Mouse (Mus musculus) heart, adult 2 months (tissue): Measurements from ENCODE around the gene F930015N05Rik. TPM values are rescaled to one million over a fixed set of nuclear protein-coding genes. Genes with fewer than 3 reads are reported as not detected.
A peak's percentile ranks its signal among the peaks of the same experiment; 100 is the strongest.

Experiments
- DNase-seq, 2 experiments: peaks; one replicate each; pipeline ENCODE4 v3.0.0; 2021
- H3K27ac ChIP-seq: fragments of 200-600 bp; 2 replicates; pipeline ENCODE4 v1.8.1; 2022
- H3K27me3 ChIP-seq: fragments of 200-500 bp; 2 replicates; pipeline ENCODE4 v1.6.1; 2012; ENCODE audit warnings: mild to moderate bottlenecking, low read length, inconsistent platforms, mixed read lengths; ENCODE audit not compliant: control insufficient read depth, insufficient read depth
- H3K36me3 ChIP-seq: fragments of 200-500 bp; 2 replicates; pipeline ENCODE4 v1.6.1; 2012; ENCODE audit warnings: low read length, inconsistent platforms; ENCODE audit not compliant: control insufficient read depth, insufficient read depth
- H3K4me1 ChIP-seq: fragments of 200-500 bp; 2 replicates; pipeline ENCODE4 v1.6.1; 2011; ENCODE audit warnings: low read length; ENCODE audit not compliant: control insufficient read depth, insufficient read depth
- H3K4me3 ChIP-seq: fragments of 200-600 bp; 2 replicates; pipeline ENCODE4 v1.8.1; 2022
- H3K79me2 ChIP-seq: fragments of 200-500 bp; replicated peaks from 2 replicates; pipeline ENCODE4 v1.6.1; 2012; ENCODE audit warnings: mild to moderate bottlenecking, inconsistent platforms, low read length, moderate library complexity, mixed read lengths; ENCODE audit not compliant: control insufficient read depth, insufficient read depth
- H3K9ac ChIP-seq: fragments of 200-500 bp; 2 replicates; pipeline ENCODE4 v1.6.1; 2012; ENCODE audit warnings: low read depth, mild to moderate bottlenecking, control low read depth, inconsistent platforms, low read length, mixed read lengths
- CTCF ChIP-seq: fragments of 200-600 bp; IDR thresholded peaks from 2 replicates; pipeline ENCODE4 v1.8.1; 2022; ENCODE audit warnings: antibody characterized with exemption, mild to moderate bottlenecking, moderate library complexity
- EP300 ChIP-seq: fragments of 200-500 bp; IDR thresholded peaks from 2 replicates; pipeline ENCODE4 v1.6.1; 2011; ENCODE audit warnings: low read depth, low read length, control low read depth; ENCODE audit not compliant: insufficient read depth
- POLR2A ChIP-seq: fragments of 200-500 bp; IDR thresholded peaks from 2 replicates; pipeline ENCODE4 v1.6.1; 2011; ENCODE audit warnings: mild to moderate bottlenecking, low read depth, low read length, control low read depth; ENCODE audit not compliant: insufficient read depth
- whole genome bisulfite sequencing: fragments of 180-500 bp; shearing (Covaris S2); methylation state at CpG from one replicate; pipeline ENCODE4 v1.1.7; 2018; 5-methylcytosine and 5-hydroxymethylcytosine counted together
- intact Hi-C: fragments of 180-260 bp; cut with DNase I; formaldehyde crosslinking; loops from one replicate; pipeline ENCODE4 v1.15.1; 2025
- polyA plus RNA-seq: library from polyadenylated mRNA; depleted of rRNA; stranded (reverse); fragments of >200 nt; gene quantifications from 2 replicates; pipeline ENCODE4 v1.2.3, GENCODE M21; 2012
- total RNA-seq, 2 experiments: library from RNA; stranded (reverse); gene quantifications; 2 replicates each; pipeline ENCODE4 v1.2.3; 2021

Gene F930015N05Rik
- total and polyA plus RNA-seq, 3 experiments: 0.20 TPM; not detected in 1

DNA sequence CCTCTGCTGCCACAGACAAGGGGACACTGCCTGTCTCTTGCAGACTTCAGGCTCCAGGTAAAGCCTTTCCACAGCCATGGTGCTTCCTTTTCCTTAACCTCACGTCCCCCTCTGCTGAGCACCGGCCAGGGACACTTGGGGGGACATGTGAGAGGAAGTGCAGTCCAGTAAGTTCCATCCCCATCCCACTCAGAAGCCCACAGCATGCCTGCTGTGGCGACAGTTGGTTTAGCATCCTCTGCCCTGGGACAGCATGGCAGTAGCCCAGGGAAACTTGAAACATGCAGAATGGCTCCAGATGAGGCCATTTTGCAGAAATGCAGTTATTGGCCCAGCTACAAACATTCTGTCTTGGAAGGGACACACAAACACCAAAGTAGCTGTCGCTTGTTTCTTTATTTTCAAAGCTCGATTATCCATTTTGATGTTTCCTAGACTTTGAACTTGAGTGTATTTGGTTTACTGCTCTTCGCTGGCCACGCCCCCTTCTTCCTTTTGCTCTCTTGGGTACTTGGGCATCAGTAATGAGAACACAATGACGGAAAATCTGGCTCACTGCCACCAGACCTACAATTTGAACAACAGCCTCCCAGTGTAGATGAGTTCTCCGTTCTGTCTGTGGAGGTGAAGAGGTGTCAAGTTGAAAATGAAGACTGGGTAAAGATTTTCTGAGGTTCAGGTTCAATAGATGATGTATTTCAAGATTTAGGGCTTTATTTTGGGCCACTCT is 12.3 kb upstream of the F930015N05Rik start:
- no peaks in the 10 kb centered on the region for H3K79me2 ChIP-seq
- no peak overlapping the region for H3K9ac ChIP-seq
- no peaks in the 10 kb centered on the region for H3K36me3 ChIP-seq
- no peaks in the 10 kb centered on the region for H3K27me3 ChIP-seq
- intact Hi-C loops: no loop called here
- TF ChIP-seq POLR2A: no peak
- no peak for TF ChIP-seq CTCF
- no peak for TF ChIP-seq EP300
- no peaks in the 10 kb centered on the region for H3K4me1 ChIP-seq
- H3K4me3 ChIP-seq: no peak overlapping the region
- 67% methylated on average over 9 of the region's 9 CpGs for WGBS
- no peak for DNase-seq
- H3K27ac ChIP-seq: no peak overlapping the region

DNA sequence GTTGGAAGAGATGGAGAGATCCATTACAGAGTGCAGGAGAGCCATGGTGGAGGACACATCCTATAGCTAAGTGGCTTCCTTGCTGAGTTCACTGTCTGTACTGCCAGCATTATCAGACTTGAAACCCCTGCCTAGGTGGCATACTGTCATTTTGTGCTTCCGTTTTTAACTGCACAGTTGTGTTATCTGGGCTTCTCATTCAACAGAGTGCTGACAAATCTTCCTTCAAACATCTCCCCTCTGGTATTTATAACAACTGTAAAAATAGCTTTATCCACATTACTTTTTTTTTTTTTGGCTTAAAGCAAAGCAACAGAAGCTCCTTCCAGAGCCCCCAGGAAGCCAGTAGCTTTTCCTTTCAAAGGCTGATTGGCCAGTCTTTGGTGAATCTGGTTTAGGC is 8.8 kb upstream of the F930015N05Rik start:
- no peaks in the 10 kb centered on the region; the same call in 1 of the 2 replicates for H3K27me3 ChIP-seq
- intact Hi-C loops: no loop called here
- H3K36me3 ChIP-seq: no peaks in the 10 kb centered on the region
- H3K4me3 ChIP-seq: no peak overlapping the region
- no peaks in the 10 kb centered on the region for H3K79me2 ChIP-seq
- no peak overlapping the region for H3K9ac ChIP-seq
- WGBS: 61% methylated on average over 1 of the region's 1 CpGs
- TF ChIP-seq CTCF (no peak), POLR2A (no peak), EP300 (no peak)
- H3K4me1 ChIP-seq: no peaks in the 10 kb centered on the region; the same call in 1 of the 2 replicates
- no peak for DNase-seq
- no peak overlapping the region for H3K27ac ChIP-seq

DNA sequence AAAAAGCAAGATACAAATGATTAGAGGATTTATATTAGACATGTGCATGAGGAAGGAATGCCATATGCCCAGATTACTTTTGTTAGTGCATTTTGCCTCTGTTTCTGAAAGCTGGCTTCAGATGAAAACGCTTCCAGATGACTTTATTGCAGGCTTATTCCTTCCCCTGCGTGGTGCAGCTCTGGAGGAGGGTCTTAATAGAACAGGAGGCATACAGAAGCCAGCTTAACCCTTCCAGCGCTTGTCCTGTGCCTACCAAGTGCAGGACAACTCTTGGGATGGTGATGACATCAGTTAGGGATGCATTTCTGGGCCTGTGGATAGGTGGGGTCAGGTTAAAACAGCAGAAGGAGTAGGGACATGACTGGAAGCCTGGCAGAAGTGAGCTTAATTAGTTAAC is 6.2 kb upstream of the F930015N05Rik start:
- Histone ChIP-seq H3K27ac (no peak overlapping the region), H3K4me1 (no peaks in the 10 kb centered on the region; the same call in 1 of the 2 replicates), H3K79me2 (no peaks in the 10 kb centered on the region), H3K36me3 (no peaks in the 10 kb centered on the region), H3K4me3 (no peak overlapping the region), H3K9ac (no peak overlapping the region), H3K27me3 (no peaks in the 10 kb centered on the region; the same call in 1 of the 2 replicates)
- intact Hi-C loops: loop anchor here (2.0 to 5.0 kb wide), 2 partner anchors 275 to 522 kb away; no protein-coding TSS in a partner anchor
- no peak for DNase-seq
- whole genome bisulfite sequencing: 50% methylated on average over 3 of the region's 3 CpGs
- TF ChIP-seq CTCF (no peak), EP300 (no peak)

DNA sequence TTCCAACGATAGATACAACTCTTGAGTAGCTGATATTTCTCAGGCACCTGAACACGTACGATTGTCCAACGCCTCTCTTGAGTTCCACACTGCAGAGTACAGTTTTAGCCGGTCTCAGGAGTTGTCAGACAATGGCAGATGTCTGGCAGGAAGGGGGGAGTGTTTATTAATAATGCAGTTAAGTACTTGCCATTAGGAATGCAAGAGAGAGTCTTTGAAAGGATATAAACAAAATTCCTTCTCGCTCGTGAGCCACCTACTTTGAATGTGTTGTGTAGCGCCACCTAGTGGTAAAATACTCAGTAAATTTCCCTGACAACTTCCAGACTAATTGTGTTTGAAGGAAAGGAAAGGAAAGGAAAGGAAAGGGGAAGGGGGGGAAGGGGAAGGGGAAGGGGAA is 5.7 kb upstream of the F930015N05Rik start:
- no peaks in the 10 kb centered on the region; the same call in 1 of the 2 replicates for H3K4me1 ChIP-seq
- no peaks in the 10 kb centered on the region for H3K79me2 ChIP-seq
- WGBS: 15% methylated on average over 8 of the region's 8 CpGs
- H3K36me3 ChIP-seq: no peaks in the 10 kb centered on the region
- no peak overlapping the region for H3K4me3 ChIP-seq
- no peaks in the 10 kb centered on the region; the same call in 1 of the 2 replicates for H3K27me3 ChIP-seq
- DNase-seq: no peak
- H3K9ac ChIP-seq: no peak overlapping the region
- intact Hi-C loops: loop anchor here (2.0 to 5.0 kb wide), 2 partner anchors 275 to 521 kb away; no protein-coding TSS in a partner anchor
- TF ChIP-seq POLR2A (no peak), CTCF (peak; percentile 63)
- no peak overlapping the region for H3K27ac ChIP-seq

DNA sequence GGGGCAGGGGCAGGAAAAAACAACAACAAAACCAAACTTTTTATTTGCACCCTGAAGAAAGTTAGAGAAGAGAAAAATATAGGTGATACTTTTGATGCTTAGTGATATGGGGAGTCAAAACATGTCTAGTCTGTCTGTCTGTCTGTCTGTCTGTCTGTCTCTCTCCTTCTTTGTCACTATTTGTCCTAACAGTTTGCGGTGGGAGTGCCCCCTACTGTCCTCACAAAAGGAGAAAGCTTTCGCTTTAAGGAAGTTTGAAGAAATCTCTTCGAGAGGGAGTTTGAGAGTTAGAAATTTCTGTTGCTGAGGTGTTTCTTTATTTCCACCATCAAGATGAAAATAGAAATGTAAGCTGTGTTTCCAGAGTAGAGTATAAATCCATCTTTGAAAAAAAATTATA is 2.5 kb upstream of the F930015N05Rik start:
- Histone ChIP-seq H3K36me3 (no peaks in the 10 kb centered on the region), H3K9ac (no peak overlapping the region), H3K79me2 (no peaks in the 10 kb centered on the region), H3K4me1 (no peaks in the 10 kb centered on the region; the same call in 1 of the 2 replicates), H3K4me3 (no peak overlapping the region), H3K27ac (no peak overlapping the region), H3K27me3 (peaks cover 9% of the 10 kb centered on the region)
- intact Hi-C loops: no loop called here
- no peak for TF ChIP-seq EP300
- peak; percentile 19 for TF ChIP-seq CTCF
- no peak for TF ChIP-seq POLR2A
- 48% methylated on average over 3 of the region's 3 CpGs for WGBS
- no peak for DNase-seq

DNA sequence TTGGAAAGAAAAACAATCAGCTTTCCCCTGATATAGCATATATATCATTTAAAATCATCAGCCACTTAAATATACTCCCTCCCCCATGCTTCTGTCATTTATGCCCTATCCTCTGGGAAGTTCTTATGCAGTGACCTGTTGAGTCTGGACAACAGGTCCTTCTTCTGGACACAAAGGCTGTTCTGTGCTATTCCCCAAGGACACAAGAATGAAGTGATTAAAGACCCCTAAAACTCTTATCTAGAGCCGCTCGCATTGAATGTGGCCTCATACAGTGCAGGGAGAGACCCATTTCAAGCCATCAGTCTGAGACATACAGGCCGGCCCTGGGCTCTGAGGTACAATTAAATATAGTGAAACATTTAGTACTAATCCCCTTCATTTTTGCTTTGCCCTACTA is 1.3 kb upstream of the F930015N05Rik start:
- Histone ChIP-seq H3K4me3 (no peak overlapping the region), H3K79me2 (no peaks in the 10 kb centered on the region), H3K9ac (no peak overlapping the region), H3K27me3 (peaks cover 10% of the 10 kb centered on the region), H3K27ac (no peak overlapping the region), H3K4me1 (no peaks in the 10 kb centered on the region; the same call in 1 of the 2 replicates), H3K36me3 (no peaks in the 10 kb centered on the region)
- 92% methylated on average over 3 of the region's 3 CpGs for WGBS
- intact Hi-C loops: no loop called here
- no peak for DNase-seq
- TF ChIP-seq POLR2A (no peak), EP300 (no peak), CTCF (no peak)
